Mouse (Mus musculus) adrenal gland, adult 2 months (tissue): Measurements from ENCODE around the gene Kcnq2. TPM values are rescaled to one million over a fixed set of nuclear protein-coding genes. Genes with fewer than 3 reads are reported as not detected.

Experiments
- DNase-seq: peaks from one replicate; pipeline ENCODE4 v3.0.0; 2021
- polyA plus RNA-seq: library from polyadenylated mRNA; depleted of rRNA; stranded (reverse); fragments of >200 nt; gene quantifications from 2 replicates; pipeline ENCODE4 v1.2.3, GENCODE M21; 2012
- total RNA-seq, 2 experiments: library from RNA; stranded (reverse); gene quantifications; 2 replicates each; pipeline ENCODE4 v1.2.3; 2021

The Kcnq2 gene
- total and polyA plus RNA-seq, 3 experiments: 3.7 to 5.4 (median 5.2) TPM

DNA sequence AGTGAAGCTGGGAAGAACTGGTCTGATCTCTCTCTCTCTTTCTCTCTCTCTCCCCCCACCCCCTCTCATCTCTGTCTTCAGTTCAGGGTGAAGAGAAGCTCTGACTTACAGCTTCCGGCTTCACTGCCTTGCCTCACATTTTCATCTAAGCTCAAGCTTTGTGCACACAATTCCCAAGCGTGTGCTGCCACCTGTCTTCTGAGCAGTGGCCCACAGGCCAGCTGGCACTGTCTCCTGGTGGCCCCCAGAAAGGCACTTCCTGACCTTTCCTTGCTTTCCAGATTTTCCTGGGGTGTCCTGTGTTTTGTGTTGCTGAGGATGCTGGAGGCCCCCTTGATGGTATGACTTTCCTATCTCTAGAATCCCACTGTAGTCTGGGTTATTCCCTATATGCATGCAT lies 31.0 kb downstream of the Kcnq2 start:
- DNase-seq: no peak

DNA sequence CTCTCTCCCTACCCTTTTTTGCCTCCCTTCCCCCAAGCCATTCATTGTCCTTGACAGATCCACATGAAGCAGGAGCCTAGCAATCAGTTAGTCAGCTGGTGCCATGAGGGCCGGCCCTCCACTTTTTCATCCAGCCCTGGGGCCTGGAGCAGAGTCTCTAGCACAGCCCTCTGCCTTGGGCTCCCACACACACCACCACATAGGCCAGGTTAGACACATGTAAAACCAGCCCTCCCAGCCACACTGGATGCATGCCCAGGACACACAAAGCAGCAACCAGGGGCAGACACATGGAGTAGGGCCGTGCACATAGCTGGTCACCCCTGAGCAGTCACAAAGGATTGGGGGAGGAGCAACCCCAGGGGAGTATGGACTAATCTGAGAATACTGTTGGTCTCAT lies 32.9 kb downstream of the Kcnq2 start:
- DNase-seq: peak; percentile 51

DNA sequence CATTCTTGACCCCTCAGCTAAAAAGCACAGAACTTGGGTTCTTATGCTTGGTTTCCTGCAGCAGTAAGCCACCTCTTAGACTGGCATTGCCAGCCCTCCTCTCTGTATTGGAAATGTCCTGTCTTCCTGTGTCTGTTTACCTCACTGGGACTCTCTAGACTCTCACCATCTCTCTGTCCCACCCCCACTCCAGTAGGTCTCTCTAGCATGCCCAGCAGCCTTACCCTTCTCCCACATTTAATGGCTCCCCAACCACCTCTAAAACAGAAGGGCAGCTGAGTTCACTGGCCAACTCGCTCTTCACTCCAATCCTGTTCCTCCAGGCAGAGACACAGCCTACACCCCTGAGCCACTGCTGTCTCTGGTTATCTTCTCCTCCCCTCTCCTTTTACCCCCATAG lies 33.5 kb downstream of the Kcnq2 start:
- DNase-seq: no peak

GRCm38 (mm10) chr2:181100087-181100486 lies 35.0 kb downstream of the Kcnq2 start:
- DNase-seq: no peak

DNA sequence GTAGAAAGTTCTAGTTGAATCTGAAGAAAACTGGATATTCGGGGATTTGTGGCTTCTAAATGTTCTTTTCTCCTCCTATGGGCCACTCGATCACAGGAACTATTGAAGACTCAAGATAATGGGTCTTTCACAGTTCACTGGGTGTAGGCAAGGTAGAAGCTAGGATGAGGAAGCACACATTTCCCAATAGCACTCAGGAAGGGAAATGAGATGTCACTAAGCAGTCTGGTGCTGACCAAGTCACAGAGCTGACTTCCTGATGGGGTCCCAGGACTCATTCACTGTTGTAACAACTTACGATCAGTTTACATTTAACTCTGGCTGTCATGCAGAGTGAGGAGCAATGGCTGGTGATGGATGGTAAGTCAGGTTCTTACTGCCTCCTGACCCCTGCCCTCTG lies 45.0 kb downstream of the Kcnq2 start:
- DNase-seq: no peak

GRCm38 (mm10) chr2:181084997-181085396 lies 50.1 kb downstream of the Kcnq2 start:
- DNase-seq: no peak

DNA sequence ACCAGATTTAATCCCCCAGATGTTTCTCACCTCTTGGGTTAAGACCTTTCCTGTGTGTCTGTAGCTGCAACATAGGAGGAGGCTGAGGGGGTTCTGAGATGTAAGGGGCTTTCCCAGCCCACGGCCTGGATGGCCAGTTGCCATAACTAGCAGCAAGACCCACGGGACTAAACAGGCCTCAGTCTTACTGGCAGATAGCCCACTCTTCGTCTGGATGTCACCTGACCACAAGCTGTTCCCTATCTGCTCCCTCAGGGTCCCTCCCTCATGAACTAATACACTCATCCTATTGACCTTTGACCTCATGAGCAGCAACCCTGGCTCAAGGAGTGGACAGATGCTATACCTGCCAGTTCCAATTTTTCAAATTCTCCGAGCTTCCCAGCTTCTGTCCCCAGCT lies 51.2 kb downstream of the Kcnq2 start:
- DNase-seq: no peak

- DNase-seq: no peak
These were observed 54.2 kb downstream of the Kcnq2 start for GRCm38 (mm10) chr2:181080886-181081285.

- no peak for DNase-seq
These were observed 55.6 kb downstream of the Kcnq2 start for GRCm38 (mm10) chr2:181079518-181079917.

DNA sequence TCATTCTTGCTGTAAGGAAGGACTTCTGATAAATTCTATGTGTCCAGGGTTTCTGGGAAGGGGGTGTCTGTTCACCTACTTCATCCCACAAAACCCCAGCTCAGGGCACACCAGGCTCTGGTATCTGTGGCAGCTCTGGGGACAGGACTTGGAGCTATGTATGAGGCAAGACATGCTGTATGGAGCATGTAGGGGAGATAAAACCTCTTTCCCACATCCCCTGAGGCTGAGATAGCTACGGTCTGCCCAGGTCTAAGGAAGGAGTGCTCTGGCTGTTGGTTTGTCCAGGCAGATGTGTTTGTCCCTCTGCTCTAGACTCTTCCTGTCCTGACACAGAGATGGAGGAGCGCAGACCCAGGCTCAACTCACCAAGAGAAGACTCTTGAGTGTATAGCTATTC lies 56.2 kb downstream of the Kcnq2 start:
- no peak for DNase-seq

DNA sequence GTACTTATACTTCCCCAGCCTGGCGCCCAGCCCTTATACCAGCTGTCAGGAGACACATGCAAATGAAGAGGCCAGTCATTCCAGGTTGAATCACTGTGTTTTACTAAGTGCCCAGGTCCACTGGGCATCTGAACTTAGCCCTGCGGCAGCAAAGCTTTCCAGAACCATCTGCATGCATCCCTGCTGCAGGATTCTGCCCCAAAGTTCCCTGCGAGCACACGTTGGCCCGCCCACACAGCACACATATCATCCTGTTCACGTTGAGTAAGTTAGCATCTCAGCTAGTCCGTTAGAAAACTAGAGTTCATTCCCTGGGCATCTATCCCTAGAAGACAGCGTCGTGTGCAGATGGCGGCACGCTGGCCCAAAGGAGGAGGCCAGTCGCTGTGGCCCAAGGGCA lies 59.6 kb downstream of the Kcnq2 start:
- no peak for DNase-seq

GRCm38 (mm10) chr2:181072403-181072714 lies 62.7 kb downstream of the Kcnq2 start:
- DNase-seq: no peak

DNA sequence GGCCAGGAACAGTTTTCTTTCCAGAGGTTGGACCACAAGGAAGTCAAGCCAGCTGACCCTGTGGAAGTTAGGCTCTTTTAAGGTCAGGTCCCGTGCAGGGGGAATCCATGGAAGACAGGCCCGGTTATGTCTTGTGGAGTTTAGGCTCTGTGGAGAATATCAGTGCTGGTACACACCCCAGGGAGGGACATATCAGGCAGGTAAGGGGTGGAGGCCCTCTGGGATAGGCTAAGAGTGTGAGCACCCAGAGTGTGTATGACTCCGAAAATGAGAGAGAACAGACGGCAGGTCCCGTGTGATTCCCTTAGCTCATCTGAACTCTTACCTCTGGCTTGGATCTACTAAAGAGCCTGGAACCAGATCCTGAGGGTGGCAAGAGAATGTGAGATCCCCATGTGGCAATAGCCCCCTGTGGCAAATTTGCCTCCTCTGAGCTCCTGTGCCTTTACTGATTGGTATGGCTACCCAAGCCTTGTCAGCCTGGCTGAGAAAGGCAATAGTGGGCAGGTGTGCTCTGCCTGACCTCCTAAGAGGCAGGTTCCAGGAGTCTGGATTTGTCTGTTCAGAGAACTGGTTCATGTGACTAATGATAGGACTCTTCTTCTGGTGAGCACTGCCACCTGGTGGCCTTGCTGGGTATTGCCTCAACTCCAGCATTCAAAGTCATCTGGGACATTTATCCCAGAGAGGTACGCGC lies 63.2 kb downstream of the Kcnq2 start:
- DNase-seq: peak; percentile 81

DNA sequence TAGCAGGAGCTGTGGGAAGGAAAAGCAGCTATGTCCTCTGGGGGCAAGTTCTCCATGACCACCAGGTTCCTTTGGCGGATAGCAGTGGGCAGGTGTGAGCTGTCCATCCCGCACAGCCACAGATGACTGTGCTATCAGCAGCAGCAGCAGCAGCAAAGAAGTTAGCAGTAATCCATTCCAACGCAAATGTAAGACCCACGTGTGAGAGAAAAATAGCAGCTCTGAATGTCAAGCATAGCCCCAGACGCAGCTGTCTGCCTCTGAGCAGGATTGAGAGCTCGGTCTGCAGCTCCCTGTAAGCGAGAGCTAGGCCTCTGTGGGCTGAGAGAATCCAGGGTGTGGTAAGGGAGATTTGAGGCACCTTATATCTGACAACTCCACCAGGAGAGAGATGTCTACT lies 65.0 kb downstream of the Kcnq2 start:
- DNase-seq: no peak

DNA sequence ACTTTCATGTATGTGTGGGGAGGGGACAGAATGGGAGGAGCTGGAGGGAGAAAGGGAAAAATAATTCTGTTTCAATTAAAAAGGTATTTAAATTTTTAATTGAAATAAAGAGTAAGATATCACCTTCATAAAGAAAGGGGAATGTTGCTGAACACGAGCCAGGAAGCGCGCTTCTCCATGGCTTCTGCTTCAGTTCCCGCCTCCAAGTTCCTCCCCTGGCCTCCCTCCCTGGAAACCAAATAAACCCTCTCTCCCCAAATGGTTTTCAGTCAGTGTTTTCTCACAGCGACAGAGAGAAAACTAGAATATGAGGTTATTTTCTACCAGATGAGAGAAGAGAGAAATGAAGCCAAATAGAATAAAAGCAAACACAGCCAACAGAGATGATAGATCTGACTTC lies 66.6 kb downstream of the Kcnq2 start:
- no peak for DNase-seq

GRCm38 (mm10) chr2:181065827-181066226 lies 69.3 kb downstream of the Kcnq2 start:
- DNase-seq: no peak

DNA sequence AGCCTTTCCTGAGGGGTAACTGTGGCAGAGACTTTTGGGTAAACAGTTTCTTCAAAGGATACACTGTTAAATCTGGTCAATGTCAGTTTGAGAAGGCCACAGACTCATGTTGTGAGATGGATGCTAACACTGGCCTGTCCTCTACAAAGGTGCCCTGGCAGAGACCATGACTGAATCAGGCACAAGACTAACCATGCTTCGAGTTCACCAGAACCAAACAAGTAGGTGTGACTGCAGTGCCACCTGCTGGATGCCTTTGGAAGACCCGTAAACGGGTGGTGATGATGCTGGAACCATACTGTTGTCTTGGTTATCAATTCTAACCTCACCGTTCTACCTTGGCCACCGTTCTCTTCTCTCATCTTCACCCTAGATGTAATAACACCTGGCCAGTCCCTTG lies 75.0 kb downstream of the Kcnq2 start:
- DNase-seq: peak; percentile 82

DNA sequence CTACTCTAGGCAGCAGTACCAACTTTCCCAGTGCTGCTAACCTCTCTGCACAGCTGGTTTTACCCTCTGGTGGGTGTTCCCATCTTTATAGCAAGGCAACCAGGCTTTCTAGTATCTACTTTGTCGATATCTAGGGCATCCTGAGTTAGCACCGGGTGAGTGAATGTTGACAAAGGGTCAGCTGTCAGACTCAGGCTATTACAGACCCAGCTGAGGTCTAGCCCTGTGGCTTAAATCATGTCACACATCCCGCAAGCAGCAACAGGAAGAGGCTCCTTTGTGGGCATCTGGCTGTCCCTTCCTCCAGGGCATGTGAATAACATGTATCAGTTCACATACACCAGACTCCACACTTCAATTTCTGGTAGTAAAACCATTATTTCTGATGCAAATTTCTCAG lies 76.9 kb downstream of the Kcnq2 start:
- DNase-seq: no peak

DNA sequence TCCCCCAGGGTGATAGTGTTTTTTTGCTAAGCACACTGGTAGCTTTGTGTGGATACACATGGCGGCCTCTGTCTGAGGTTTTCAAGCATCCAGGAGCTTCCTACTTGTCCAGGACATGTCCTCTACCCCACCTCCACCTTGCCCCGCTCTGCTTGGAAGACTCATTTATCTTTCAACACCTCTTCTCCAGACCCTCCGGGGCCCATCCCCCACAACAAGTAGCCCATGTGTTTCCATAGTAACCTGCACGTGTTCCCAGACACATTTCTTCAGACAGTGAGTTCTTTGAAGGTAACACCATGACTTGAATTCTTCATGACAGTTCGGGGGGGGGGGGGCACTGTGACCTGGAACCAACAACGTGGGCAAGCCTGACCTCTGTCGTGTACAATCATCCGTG lies 77.8 kb downstream of the Kcnq2 start:
- DNase-seq: no peak

DNA sequence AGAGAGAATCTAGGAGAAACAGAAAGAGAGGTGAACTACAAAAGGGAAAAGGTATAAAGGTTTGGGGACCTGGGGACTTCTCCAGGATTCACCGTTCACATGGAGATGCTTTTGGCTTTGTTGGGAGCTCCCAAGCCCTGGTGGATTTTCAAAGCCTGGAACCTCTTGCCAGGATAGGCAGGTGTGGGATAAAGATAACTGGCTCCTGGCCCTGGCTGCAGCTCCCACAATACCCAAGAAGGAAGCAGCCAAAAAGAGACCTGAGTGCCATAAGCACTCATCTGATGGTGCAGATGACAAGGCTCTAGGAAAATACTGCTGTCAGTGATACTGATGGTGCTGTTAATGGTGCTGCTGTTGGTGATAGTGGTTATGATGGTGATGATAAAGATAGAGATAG lies 82.9 kb downstream of the Kcnq2 start:
- DNase-seq: no peak

GRCm38 (mm10) chr2:181048986-181049385 lies 86.1 kb downstream of the Kcnq2 start:
- DNase-seq: peak; percentile 32

GRCm38 (mm10) chr2:181048252-181048945 lies 86.7 kb downstream of the Kcnq2 start:
- DNase-seq: no peak

- no peak for DNase-seq
These were observed 91.1 kb downstream of the Kcnq2 start for GRCm38 (mm10) chr2:181044001-181044400.

DNA sequence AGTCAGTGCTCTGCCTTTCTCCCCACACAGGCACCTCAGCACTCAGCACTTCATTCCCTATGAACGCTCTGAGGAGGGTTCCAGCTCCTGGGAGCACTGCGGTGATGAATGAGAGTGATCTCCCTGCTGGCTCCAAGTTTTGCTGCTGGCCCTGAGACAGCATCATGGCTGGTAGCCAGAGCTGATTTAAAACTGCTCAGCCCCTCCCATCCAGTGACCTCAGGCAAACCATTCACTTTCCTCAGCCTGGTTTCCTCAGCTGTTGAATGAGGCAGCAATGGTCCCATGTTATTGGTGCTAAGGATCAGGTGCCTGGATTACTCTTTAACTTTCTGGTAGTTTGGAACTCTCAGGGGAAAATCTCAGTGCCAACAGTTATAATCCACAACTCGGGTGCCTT lies 91.7 kb downstream of the Kcnq2 start, which contains the start of gene Chrna4:
Gene Chrna4, minus strand, starts transcription at position 110 of the 400 bp plus-strand sequence.
- peak; percentile 88 for DNase-seq
